ENCODE assay signal across 8 mouse cellular contexts in genomic region chr12:14069049-14069448, GRCm38 (mm10).
A peak's percentile ranks its signal among the peaks of the same experiment; 100 is the strongest.
DNase-seq lines count a peak whose midpoint lies in the region; ATAC-seq and TF ChIP-seq lines count a peak whose summit lies in the region.

No protein-coding gene starts in this region.

- TF ChIP-seq CTCF in left cerebral cortex, adult 2 months (IDR thresholded peaks at IDR 0.05): no peak

- no peaks in the 10 kb centered on the region for H3K9me3 ChIP-seq in midbrain, embryonic 15.5 days

- H3K4me2 ChIP-seq in midbrain, embryonic 15.5 days: no peak overlapping the region

- intact Hi-C loops in left cerebral cortex, adult 2 months (cut with DNase I): no loop called here

- peak; percentile 60 to 86 for DNase-seq in adrenal gland, adult (ENCODE audit: inconsistent age in 2 of 2, low spot score in 1 of 2)
- no peak for DNase-seq in adrenal gland, postnatal 4 days (ENCODE audit: low spot score in 2 of 2)
- DNase-seq in 416B (ENCODE audit: low read depth): peak; percentile 37
- peak; percentile 9 for DNase-seq in frontal cortex, postnatal 25 days (ENCODE audit: low spot score in 2 of 2)
- DNase-seq in left cerebral cortex, adult 2 months (ENCODE audit: extremely low spot score in 1 of 2, low spot score in 2 of 2): peak; percentile 38 to 55
- DNase-seq in thymus, postnatal 14 days: no peak
- no peak for DNase-seq in kidney, postnatal 14 days

- H3K27me3 ChIP-seq in midbrain, embryonic 15.5 days (replicated peaks): no peaks in the 10 kb centered on the region

- H3K4me3 ChIP-seq in left cerebral cortex, adult 2 months: no peak overlapping the region
- no peak overlapping the region for H3K4me3 ChIP-seq in midbrain, embryonic 15.5 days

- no peak overlapping the region for H3K27ac ChIP-seq in left cerebral cortex, adult 2 months
- no peak overlapping the region for H3K27ac ChIP-seq in midbrain, embryonic 15.5 days

- no peaks in the 10 kb centered on the region for H3K4me1 ChIP-seq in midbrain, embryonic 15.5 days

- H3K36me3 ChIP-seq in midbrain, embryonic 15.5 days (replicated peaks): no peaks in the 10 kb centered on the region

- H3K9ac ChIP-seq in midbrain, embryonic 15.5 days: no peak overlapping the region

- WGBS in midbrain, embryonic 15.5 days: 84% methylated on average over 4 of the region's 4 CpGs

- ATAC-seq in midbrain, embryonic 15.5 days (replicated peaks): no peak

Comparison
In these comparisons a context has a peak if more than half of its experiments do, and no peak if none do; other contexts are left out.
1. DNase-seq: peak in adrenal gland, adult (2 of 2), 416B (single experiment), frontal cortex, postnatal 25 days (2 of 2) and left cerebral cortex, adult 2 months (2 of 2); none in adrenal gland, postnatal 4 days (0 of 2), thymus, postnatal 14 days (single experiment) and kidney, postnatal 14 days (single experiment).